Mouse (Mus musculus): Measurements from ENCODE around the gene Mansc4. TPM values are rescaled to one million over a fixed set of nuclear protein-coding genes. Genes with fewer than 3 reads are reported as not detected.

Mansc4 gene
- total RNA-seq (2014; fragmentation: Nextera tagmentation) = not detected in 2 replicates
- not detected in 2 replicates for total RNA-seq (2017)

DNA sequence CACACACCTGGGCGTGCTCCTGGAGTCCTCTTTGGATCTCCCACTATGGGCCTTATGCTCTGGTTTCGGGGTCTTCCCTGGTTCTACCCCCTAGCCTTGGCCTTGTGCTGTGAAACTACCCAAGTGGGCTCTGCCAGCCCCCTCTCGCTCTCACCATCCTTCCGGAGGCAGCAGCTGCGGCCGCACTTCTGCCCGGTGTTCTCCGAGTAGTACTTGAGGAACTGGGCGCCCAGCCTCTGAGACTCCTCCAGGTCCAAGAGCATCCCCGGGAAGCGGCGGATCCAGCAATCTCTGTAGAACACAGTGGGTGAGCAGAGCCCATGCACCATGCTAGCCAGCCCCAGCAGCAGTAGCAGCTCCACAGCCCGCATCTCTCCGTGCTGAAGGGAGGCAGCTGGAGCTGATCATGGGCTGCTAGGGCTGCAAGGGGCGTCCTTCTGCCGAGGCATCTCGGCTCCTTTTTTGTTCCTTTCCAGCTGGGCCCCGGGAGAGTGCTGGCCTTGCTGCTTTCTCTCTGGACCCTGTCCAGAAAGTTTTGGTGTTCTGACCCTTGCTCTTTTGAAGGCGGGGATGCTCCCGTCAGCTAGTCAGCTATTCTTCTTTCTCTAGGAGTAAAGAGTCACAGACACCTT, at the start of gene Mansc4:
Gene Mansc4, minus strand, starts transcription at position 439 of the 632 bp plus-strand sequence.
- no peak for ATAC-seq (replicated peaks; ENCODE audit: low FRiP score, low TSS enrichment, poor library complexity, severe bottlenecking)

DNA sequence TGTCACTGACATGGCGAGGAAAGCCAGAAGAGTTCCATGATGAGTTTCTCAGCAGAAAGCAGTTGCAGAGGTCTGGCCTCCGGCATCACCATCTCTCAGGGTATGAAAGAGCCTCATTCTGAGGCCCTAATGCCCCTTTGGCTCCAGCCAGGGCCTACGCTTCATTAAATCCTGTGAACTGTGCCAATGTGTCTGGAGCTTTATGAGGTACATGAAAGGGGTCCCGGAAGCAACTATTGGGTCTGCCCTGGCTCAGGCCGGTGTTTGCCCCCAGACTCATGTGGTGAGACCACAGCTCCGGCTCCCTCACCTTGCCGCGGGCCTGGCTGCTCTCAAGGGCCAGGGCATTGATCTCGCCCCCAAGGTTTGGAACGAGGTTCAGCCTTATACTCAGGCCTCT, 40.4 kb upstream of the Mansc4 start:
- no peak for ATAC-seq (replicated peaks; ENCODE audit: low FRiP score, low TSS enrichment, poor library complexity, severe bottlenecking)

GRCm38 (mm10) chr6:147121320-147121719, 34.5 kb upstream of the Mansc4 start:
- no peak for ATAC-seq (replicated peaks; ENCODE audit: low FRiP score, low TSS enrichment, poor library complexity, severe bottlenecking)

DNA sequence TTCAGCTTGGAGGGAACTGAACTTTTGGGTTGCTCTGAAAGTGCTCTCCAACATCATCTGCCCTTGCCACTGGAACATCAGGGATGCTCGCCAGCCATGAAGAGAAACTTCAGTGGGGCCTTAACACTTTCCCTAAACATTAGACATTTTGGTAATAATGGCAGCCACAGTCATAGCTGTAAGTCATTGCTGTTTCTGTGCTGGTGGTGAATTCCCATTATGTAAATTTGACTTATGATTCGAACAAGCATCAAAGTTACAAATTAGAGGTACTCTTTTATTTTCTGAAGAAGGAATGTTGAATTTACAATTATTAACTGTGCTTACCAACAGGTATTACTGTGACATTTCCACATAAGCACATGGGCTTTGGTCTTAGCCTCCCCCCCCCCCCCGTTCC, 31.4 kb upstream of the Mansc4 start:
- no peak for ATAC-seq (replicated peaks; ENCODE audit: low FRiP score, low TSS enrichment, poor library complexity, severe bottlenecking)

DNA sequence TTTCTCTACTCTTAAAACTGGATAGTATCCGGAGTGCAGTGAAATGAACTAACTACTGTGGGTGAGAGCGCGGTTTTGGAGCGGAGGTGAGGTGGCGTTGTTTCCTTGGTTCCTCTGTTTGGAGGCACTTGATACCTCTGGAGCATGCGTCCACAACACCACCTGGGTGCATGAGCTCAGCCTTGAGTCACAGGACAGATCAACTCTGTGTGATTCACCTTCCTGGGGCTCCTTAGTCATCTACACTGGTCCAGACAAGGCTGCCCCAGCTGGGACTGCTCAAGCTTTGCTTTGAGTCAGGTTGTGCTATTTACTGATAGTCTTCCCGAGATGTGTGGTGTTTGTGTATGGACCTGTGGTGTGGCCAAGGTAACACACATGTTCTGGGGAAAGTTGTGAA, 30.9 kb upstream of the Mansc4 start:
- ATAC-seq (replicated peaks; ENCODE audit: low FRiP score, low TSS enrichment, poor library complexity, severe bottlenecking) = no peak

DNA sequence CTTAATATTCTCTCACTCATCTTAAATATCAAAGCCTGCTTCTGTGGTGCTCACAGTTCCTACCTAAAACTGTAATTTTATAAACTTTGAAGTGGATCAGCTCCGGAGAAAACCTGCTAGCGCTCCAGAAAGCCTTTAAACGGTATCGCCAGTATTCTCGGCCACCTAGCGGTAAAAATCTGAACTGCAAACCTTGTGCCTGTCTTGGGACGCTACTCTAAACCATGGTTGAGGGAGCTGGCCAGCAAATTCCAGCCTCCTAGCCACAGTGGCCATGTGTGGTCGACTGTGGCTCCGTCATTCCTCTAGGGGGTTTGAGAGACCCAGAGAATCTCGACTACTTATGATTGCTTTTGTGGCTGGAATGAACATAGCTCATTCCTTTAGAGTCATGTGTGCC, 29.7 kb upstream of the Mansc4 start:
- ATAC-seq (replicated peaks; ENCODE audit: low FRiP score, low TSS enrichment, poor library complexity, severe bottlenecking) = peak; percentile 78

- no peak for ATAC-seq (replicated peaks; ENCODE audit: low FRiP score, low TSS enrichment, poor library complexity, severe bottlenecking)
These were observed 22.5 kb upstream of the Mansc4 start for GRCm38 (mm10) chr6:147109283-147109682.

- no peak for ATAC-seq (replicated peaks; ENCODE audit: low FRiP score, low TSS enrichment, poor library complexity, severe bottlenecking)
These were observed 19.9 kb upstream of the Mansc4 start for GRCm38 (mm10) chr6:147106716-147107115.

DNA sequence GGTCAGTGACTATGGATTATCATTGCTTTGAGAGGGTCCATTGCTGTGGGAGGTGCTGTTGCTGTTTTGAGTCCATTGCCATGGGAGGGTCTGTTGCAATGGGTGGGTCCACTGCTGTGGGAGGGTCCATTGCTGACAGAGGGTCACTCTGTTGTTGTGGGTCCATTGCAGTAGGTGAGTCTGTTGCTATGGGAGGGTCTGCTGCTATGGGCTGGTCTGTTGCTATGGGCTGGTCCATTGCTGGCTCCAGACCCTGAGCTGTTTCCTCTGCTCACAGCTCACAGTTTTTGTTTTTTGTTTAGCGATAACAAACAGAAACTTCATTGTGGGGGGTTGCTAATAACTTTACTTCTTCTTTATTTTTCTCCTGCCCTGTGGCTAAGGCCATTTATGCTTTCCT, 18.7 kb upstream of the Mansc4 start:
- ATAC-seq (replicated peaks; ENCODE audit: low FRiP score, low TSS enrichment, poor library complexity, severe bottlenecking) = no peak

- no peak for ATAC-seq (replicated peaks; ENCODE audit: low FRiP score, low TSS enrichment, poor library complexity, severe bottlenecking)
These were observed 15.5 kb upstream of the Mansc4 start for GRCm38 (mm10) chr6:147102293-147102692.

- 0 out of 2 replicates have a peak, but pooled peaks have one; percentile 31 for ATAC-seq (replicated peaks; ENCODE audit: low FRiP score, low TSS enrichment, poor library complexity, severe bottlenecking)
These were observed 12.8 kb upstream of the Mansc4 start for GRCm38 (mm10) chr6:147099458-147100277.

- ATAC-seq (replicated peaks; ENCODE audit: low FRiP score, low TSS enrichment, poor library complexity, severe bottlenecking) = no peak
These were observed 10.6 kb upstream of the Mansc4 start for GRCm38 (mm10) chr6:147097346-147097929.

DNA sequence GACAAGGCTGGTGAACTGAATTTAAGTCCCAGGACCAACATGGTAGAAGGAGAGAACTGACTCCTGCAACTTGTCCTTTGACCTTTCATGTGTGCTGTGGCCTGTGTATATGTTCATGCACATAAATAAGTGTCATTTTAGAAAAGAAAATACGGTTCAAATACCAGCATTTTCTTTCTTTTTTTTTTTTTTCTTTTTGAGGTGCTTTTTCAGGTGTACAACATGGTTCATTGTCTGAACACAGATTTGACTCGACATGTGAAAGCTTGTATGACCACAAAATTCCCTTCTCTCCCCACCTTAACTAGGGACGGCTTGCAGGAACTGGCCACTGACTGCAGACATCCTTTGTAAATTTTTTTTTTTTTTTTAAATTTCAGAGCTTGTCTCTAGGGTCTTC, 10.1 kb upstream of the Mansc4 start:
- no peak for ATAC-seq (replicated peaks; ENCODE audit: low FRiP score, low TSS enrichment, poor library complexity, severe bottlenecking)

GRCm38 (mm10) chr6:147096109-147096508, 9.3 kb upstream of the Mansc4 start:
- ATAC-seq (replicated peaks; ENCODE audit: low FRiP score, low TSS enrichment, poor library complexity, severe bottlenecking) = no peak

GRCm38 (mm10) chr6:147094771-147095170, 7.9 kb upstream of the Mansc4 start:
- no peak for ATAC-seq (replicated peaks; ENCODE audit: low FRiP score, low TSS enrichment, poor library complexity, severe bottlenecking)

GRCm38 (mm10) chr6:147092136-147092535, 5.3 kb upstream of the Mansc4 start:
- peak; percentile 46 for ATAC-seq (replicated peaks; ENCODE audit: low FRiP score, low TSS enrichment, poor library complexity, severe bottlenecking)

DNA sequence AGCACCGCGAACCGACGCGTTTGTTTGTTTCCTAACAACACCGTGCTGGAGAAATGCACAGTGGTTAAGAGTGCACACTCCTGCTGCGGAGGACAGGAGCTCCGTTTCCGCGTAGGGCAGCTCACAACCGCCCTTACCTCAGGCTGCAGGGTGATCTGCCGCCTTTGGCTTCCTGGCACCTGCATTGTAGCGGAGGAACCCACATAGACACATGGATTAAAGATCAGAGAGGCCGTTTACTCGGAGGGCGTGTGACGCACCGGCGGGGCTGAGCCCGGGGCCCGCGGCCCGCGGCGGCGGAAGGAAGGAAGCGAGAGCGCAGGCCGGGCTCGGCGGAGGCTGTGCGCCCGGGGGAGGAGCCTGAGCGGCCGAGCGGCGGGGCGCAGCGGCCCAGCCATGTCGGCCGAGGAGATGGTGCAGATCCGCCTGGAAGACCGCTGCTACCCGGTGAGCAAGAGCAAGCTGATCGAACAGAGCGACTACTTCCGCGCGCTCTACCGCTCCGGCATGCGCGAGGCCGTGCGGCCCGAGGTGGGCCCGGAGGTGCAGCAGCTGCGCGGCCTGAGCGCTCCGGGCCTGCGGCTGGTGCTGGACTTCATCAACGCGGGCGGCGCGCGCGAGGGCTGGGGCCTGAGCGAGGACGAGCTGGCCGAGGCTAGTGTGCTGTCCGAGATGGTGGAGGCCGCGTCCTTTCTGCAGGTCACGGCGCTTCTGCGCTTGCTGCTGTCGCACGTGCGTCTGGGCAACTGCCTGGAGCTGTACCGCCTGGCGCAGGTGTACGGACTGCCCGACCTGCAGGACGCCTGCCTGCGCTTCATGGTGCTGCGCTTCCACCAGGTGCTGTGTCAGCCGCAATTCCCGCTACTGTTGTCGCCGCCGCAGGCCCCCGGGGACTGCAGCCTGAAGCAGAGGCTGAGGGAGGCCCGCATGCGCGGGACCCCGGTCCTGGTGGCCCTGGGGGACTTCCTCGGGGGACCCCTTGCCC, 4.6 kb upstream of the Mansc4 start, which contains the start of gene Klhl42:
Gene Klhl42, plus strand, starts transcription at position 244 of the 985 bp plus-strand sequence.
- peak; percentile 77 for ATAC-seq (replicated peaks; ENCODE audit: low FRiP score, low TSS enrichment, poor library complexity, severe bottlenecking)

- ATAC-seq (replicated peaks; ENCODE audit: low FRiP score, low TSS enrichment, poor library complexity, severe bottlenecking) = no peak
These were observed 3.4 kb upstream of the Mansc4 start for GRCm38 (mm10) chr6:147090191-147090590.

GRCm38 (mm10) chr6:147088517-147088916, 1.7 kb upstream of the Mansc4 start:
- no peak for ATAC-seq (replicated peaks; ENCODE audit: low FRiP score, low TSS enrichment, poor library complexity, severe bottlenecking)

All from megakaryocyte-erythroid progenitor cell, adult 5-6 weeks (primary cell).